Mouse (Mus musculus) right cerebral cortex, postnatal 4 days (tissue): ENCODE results near the gene Smo.

ENCODE experiments used
- DNase-seq: peaks from one replicate; pipeline ENCODE4 v3.0.0-alpha.2; 2022

Gene Smo

DNA sequence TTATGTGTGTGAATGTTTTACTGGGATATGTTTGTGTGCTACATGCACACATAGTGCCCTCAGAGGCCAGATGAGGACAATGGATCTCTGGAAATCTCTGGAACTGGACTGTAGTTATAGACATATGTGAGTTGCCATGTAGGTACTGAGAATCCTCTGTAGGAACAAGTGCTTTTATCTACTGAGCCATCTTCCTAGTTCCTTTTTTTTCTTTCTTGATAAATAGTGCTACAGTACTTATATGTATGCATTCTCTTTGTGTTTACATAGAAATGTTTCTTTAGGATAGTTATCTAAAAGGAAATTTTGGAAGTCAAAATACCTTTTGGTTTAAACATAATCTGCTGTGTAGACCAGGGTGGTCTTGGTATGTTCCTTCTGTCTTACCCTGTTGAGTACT lies 44.8 kb downstream of the Smo start:
- no peak for DNase-seq

- DNase-seq: no peak
Observed at GRCm38 (mm10) chr6:29780571-29780970, 45.3 kb downstream of the Smo start.

DNA sequence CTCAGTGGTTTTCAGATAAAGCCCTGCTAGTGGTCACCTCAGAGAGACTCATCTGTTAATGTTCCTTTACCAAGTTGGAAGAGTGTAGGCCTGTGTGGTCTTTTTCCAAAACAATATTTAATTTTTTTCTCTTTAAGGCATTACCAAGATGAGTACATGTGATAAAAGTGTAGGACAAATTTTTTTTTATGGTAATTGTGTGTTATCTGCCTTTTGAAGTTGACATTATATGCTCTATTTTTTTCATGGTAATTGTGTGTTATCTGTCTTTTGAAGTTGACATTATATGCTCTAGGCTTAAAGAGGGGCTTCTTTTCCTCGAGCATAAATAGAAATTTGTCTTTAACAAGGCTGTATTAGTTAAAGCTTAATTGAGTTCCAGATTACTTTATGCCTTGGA lies 46.9 kb downstream of the Smo start:
- no peak for DNase-seq

- DNase-seq: no peak
Observed at GRCm38 (mm10) chr6:29783960-29784359, 48.7 kb downstream of the Smo start.

GRCm38 (mm10) chr6:29784413-29785021 lies 49.2 kb downstream of the Smo start:
- DNase-seq: no peak

GRCm38 (mm10) chr6:29785759-29786158 lies 50.5 kb downstream of the Smo start:
- no peak for DNase-seq

- no peak for DNase-seq
Observed at GRCm38 (mm10) chr6:29788779-29789350, 53.6 kb downstream of the Smo start.

- DNase-seq: no peak
Observed at GRCm38 (mm10) chr6:29790014-29790698, 54.9 kb downstream of the Smo start.

DNA sequence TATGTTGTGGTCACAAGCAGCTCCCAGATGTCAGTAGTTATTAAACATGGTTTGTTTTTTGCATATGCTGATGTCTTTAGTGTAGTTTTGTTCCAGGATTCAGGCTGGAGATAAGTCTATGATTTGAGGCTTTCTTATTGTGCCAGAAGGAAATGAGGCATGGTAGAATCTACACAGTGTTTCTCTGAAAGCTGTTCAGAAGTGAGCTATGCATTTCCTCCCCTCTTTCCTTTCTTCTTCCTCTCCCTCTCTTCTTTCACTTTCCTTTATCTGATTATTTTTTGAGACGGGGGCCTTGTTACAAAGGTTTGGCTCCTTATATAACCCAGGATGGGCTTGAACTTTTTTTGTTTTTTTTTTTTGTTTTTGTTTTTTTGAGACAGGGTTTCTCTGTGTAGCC lies 58.2 kb downstream of the Smo start:
- DNase-seq: no peak

- DNase-seq: no peak
Observed at GRCm38 (mm10) chr6:29794582-29794981, 59.3 kb downstream of the Smo start.

GRCm38 (mm10) chr6:29802979-29803378 lies 67.7 kb downstream of the Smo start:
- no peak for DNase-seq

DNA sequence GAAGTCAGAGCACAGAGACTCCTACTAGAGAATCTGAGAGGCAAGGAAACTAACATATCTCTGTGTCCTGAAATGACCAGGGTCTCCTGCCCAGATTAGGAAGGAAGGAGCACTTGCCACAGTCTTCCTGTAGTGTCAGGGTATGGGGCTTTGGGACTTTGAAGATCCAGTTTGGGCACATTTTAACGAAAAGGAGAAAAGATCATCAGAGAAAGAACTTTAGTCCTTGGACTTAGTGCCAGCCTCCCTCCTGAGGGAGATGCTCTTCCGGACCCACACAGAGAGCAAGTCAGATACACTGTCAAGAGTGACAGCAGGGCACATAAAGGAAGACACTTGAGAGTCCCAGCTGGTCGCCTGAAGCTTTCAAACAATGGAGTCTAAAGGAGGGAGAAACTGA lies 68.7 kb downstream of the Smo start:
- DNase-seq: no peak

- no peak for DNase-seq
Observed at GRCm38 (mm10) chr6:29805381-29805780, 70.1 kb downstream of the Smo start.
